15 mouse cellular contexts compared by ENCODE assay signal in the genomic region with DNA sequence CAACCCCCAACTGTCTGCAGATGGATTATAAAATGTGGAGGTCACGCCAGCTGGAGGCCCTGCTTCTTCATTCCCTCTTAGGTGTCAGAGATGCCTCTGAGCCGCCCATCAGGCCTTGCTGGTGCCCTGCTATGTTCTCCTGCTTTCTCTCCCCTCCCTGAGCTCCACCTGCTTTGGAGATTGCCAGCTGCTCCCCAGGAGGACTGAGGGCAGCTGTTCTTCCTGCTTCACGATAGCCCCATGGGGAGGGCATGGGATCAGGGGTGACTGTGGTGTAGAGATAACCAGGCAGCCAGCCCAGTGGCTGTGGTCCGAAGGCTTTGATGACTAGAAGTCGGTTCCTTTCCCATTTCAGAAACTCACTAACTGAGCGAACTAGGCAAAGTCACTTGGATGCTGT. TPM values are rescaled to one million over a fixed set of nuclear protein-coding genes. Genes with fewer than 3 reads are reported as not detected.
DNase-seq lines count a peak whose midpoint lies in the region; ATAC-seq and TF ChIP-seq lines count a peak whose summit lies in the region.
"Had no signal": no experiment of that assay in that cellular context is flagged by ENCODE, and none has a peak within 500 bp of the region (broad histone marks: within the 10 kb centered on the region; RNA-seq: fewer than 3 reads in every experiment).

No protein-coding gene starts in this region.

- no peaks in the 10 kb centered on the region for H3K27me3 ChIP-seq in heart, embryonic 11.5 days (ENCODE audit: control insufficient read depth, insufficient read depth, low read length)
- H3K27me3 ChIP-seq in MEL (ENCODE audit: control insufficient read depth in 1 of 2, insufficient read depth in 2 of 2, low read length in 2 of 2) = no peaks in the 10 kb centered on the region
- H3K27me3 ChIP-seq in intestine, embryonic 16.5 days (replicated peaks; ENCODE audit: control insufficient read depth, insufficient read depth, low read length) = no peaks in the 10 kb centered on the region

- TF ChIP-seq POLR2A in MEL (IDR thresholded peaks at IDR 0.05; ENCODE audit: control insufficient read depth in 1 of 2, insufficient read depth in 1 of 2, low read depth in 1 of 2, low read length in 2 of 2, poor library complexity in 1 of 2) = no peak; a peak in 1 of 4 replicates

- peaks cover 24% of the 10 kb centered on the region for H3K79me2 ChIP-seq in MEL (ENCODE audit: control insufficient read depth, insufficient read depth, low read length, poor library complexity)

- DNase-seq in heart, postnatal 10 days = no peak
- peak; percentile 88 for DNase-seq in MEL (ENCODE audit: low read depth, low spot score)
- no peak for DNase-seq in cerebellum, adult 18-20 months
- DNase-seq in cerebellum, postnatal 4 days (ENCODE audit: low spot score in 2 of 2) = no peak
- DNase-seq in gastrocnemius, adult 2 months = no peak
- DNase-seq: B cell, adult 2 months; heart, adult 18-20 months; right cerebral cortex, postnatal 4 days had no signal

- H3K36me3 ChIP-seq in heart, embryonic 11.5 days (ENCODE audit: control insufficient read depth, insufficient read depth, low read length) = no peaks in the 10 kb centered on the region
- peaks cover 0 to 69% of the 10 kb centered on the region in 2 experiments; a peak in 2 of 4 replicates for H3K36me3 ChIP-seq in MEL (ENCODE audit: control insufficient read depth in 1 of 2, insufficient read depth in 2 of 2, low read length in 2 of 2)
- no peaks in the 10 kb centered on the region for H3K36me3 ChIP-seq in intestine, embryonic 16.5 days (ENCODE audit: control insufficient read depth, insufficient read depth, low read length)
- H3K36me3 ChIP-seq: limb, embryonic 12.5 days; midbrain, embryonic 13.5 days; neural tube, embryonic 15.5 days had no signal

- intact Hi-C loops in heart, postnatal 10 days (cut with DNase I) = no loop called here
- intact Hi-C loops in gastrocnemius, adult 2 months (cut with DNase I) = no loop called here

- H3K4me3 ChIP-seq in heart, embryonic 11.5 days (ENCODE audit: low read depth, low read length) = 0 out of 2 replicates have a peak overlapping the region, but pooled peaks have one; percentile 14
- H3K4me3 ChIP-seq in MEL (ENCODE audit: control insufficient read depth in 1 of 2, insufficient read depth in 1 of 2, low read depth in 2 of 2, low read length in 2 of 2) = peak overlapping the region in 1 of 2 experiments; percentile 24; a peak in 1 of 4 replicates
- H3K4me3 ChIP-seq in intestine, embryonic 16.5 days (ENCODE audit: low read length) = no peak overlapping the region
- no peak overlapping the region for H3K4me3 ChIP-seq in gastrocnemius, adult 2 months
- H3K4me3 ChIP-seq: limb, embryonic 12.5 days; midbrain, embryonic 13.5 days; neural tube, embryonic 15.5 days had no signal

- no peaks in the 10 kb centered on the region for H3K9me3 ChIP-seq in heart, embryonic 11.5 days (replicated peaks; ENCODE audit: control insufficient read depth, low read length)
- H3K9me3 ChIP-seq in MEL (replicated peaks; ENCODE audit: insufficient read depth, low read length) = no peaks in the 10 kb centered on the region
- no peaks in the 10 kb centered on the region for H3K9me3 ChIP-seq in intestine, embryonic 16.5 days (ENCODE audit: control insufficient read depth, low read length)
- H3K9me3 ChIP-seq: limb, embryonic 12.5 days; midbrain, embryonic 13.5 days; neural tube, embryonic 15.5 days had no signal

- H3K4me2 ChIP-seq in heart, embryonic 11.5 days = peak overlapping the region; percentile 49
- no peak overlapping the region for H3K4me2 ChIP-seq in intestine, embryonic 16.5 days (ENCODE audit: low read depth, low read length)
- H3K4me2 ChIP-seq: limb, embryonic 12.5 days; midbrain, embryonic 13.5 days; neural tube, embryonic 15.5 days had no signal

- TF ChIP-seq CTCF in MEL (IDR thresholded peaks at IDR 0.05 in 2 of 3, conservative IDR thresholded peaks at IDR 0.05 in 1 of 3; ENCODE audit: control insufficient read depth in 1 of 3, insufficient read depth in 1 of 3, low read depth in 2 of 3, low read length in 3 of 3, poor library complexity in 1 of 3, severe bottlenecking in 1 of 3) = no peak
- TF ChIP-seq CTCF in gastrocnemius, adult 2 months (IDR thresholded peaks at IDR 0.05) = no peak

- peak; percentile 96 to 98 for TF ChIP-seq EP300 in MEL (IDR thresholded peaks at IDR 0.05; ENCODE audit: low read depth in 1 of 2, low read length in 2 of 2)

- 46% methylated on average over 6 of the region's 6 CpGs for WGBS in heart, embryonic 11.5 days (ENCODE audit: insufficient replicate concordance)
- 66% methylated on average over 6 of the region's 6 CpGs for WGBS in intestine, embryonic 16.5 days

- peaks cover 4% of the 10 kb centered on the region; the same call in 1 of the 2 replicates for H3K4me1 ChIP-seq in heart, embryonic 11.5 days (ENCODE audit: control insufficient read depth, insufficient read depth, low read length)
- H3K4me1 ChIP-seq in MEL (ENCODE audit: control insufficient read depth in 1 of 2, insufficient read depth in 2 of 2, low read length in 2 of 2) = peaks cover 57 to 75% of the 10 kb centered on the region in 2 experiments
- no peaks in the 10 kb centered on the region for H3K4me1 ChIP-seq in intestine, embryonic 16.5 days (ENCODE audit: control insufficient read depth, insufficient read depth, low read length)
- H3K4me1 ChIP-seq: limb, embryonic 12.5 days; midbrain, embryonic 13.5 days; neural tube, embryonic 15.5 days had no signal

- no peak overlapping the region for H3K9ac ChIP-seq in heart, embryonic 11.5 days (ENCODE audit: low read depth, low read length)
- H3K9ac ChIP-seq in MEL (ENCODE audit: control insufficient read depth, low read depth, low read length, poor library complexity, severe bottlenecking) = peak overlapping the region; percentile 53
- H3K9ac ChIP-seq in intestine, embryonic 16.5 days (ENCODE audit: low read depth, low read length) = no peak overlapping the region
- H3K9ac ChIP-seq: limb, embryonic 12.5 days; midbrain, embryonic 13.5 days; neural tube, embryonic 15.5 days had no signal

- ATAC-seq in heart, embryonic 11.5 days (replicated peaks; ENCODE audit: insufficient number of reproducible peaks, low FRiP score, low TSS enrichment) = peak; percentile 85
- peak; percentile 85 for ATAC-seq in intestine, embryonic 16.5 days
- peak; percentile 85 for ATAC-seq in megakaryocyte-erythroid progenitor cell, adult 5-6 weeks (replicated peaks; ENCODE audit: low FRiP score, low TSS enrichment, poor library complexity, severe bottlenecking)
- ATAC-seq: forebrain, embryonic 16.5 days; midbrain, embryonic 13.5 days had no signal

- no peak for TF ChIP-seq RAD21 in MEL (IDR thresholded peaks at IDR 0.05; ENCODE audit: low read depth, low read length)

- H3K27ac ChIP-seq in heart, embryonic 11.5 days (ENCODE audit: low read depth, low read length) = peak overlapping the region; percentile 90
- peak overlapping the region; percentile 98 for H3K27ac ChIP-seq in MEL (ENCODE audit: control insufficient read depth, low read depth, low read length)
- H3K27ac ChIP-seq in intestine, embryonic 16.5 days (ENCODE audit: low read length) = no peak overlapping the region
- H3K27ac ChIP-seq in gastrocnemius, adult 2 months = no peak overlapping the region
- H3K27ac ChIP-seq: limb, embryonic 12.5 days; midbrain, embryonic 13.5 days; neural tube, embryonic 15.5 days had no signal

TF ChIP-seq in MEL, 35 proteins besides CTCF, POLR2A, EP300 and RAD21 (continues in another document):
- TF ChIP-seq MYB (IDR thresholded peaks at IDR 0.05; ENCODE audit: low read depth, low read length) (peak; percentile 57), GABPA (IDR thresholded peaks at IDR 0.05; ENCODE audit: low read depth, low read length) (no peak), BHLHE40 (IDR thresholded peaks at IDR 0.05; ENCODE audit: borderline replicate concordance, low read depth, low read length) (peak; percentile 70; the same call in 1 of the 2 replicates), ETS1 (IDR thresholded peaks at IDR 0.05; ENCODE audit: low read depth, low read length) (peak; percentile 97), ZC3H11A (IDR thresholded peaks at IDR 0.05; ENCODE audit: low read depth, low read length) (no peak), TAL1 (IDR thresholded peaks at IDR 0.05; ENCODE audit: low read length) (peak; percentile 100), USF2 (IDR thresholded peaks at IDR 0.05; ENCODE audit: borderline replicate concordance in 1 of 2, insufficient read depth in 1 of 2, low read depth in 1 of 2, low read length in 2 of 2) (no peak), CHD2 (IDR thresholded peaks at IDR 0.05; ENCODE audit: low read length) (no peak), UBTF (IDR thresholded peaks at IDR 0.05; ENCODE audit: borderline replicate concordance, insufficient read depth, low read depth, low read length) (no peak), MAFK (IDR thresholded peaks at IDR 0.05; ENCODE audit: borderline replicate concordance, low read depth, low read length) (peak; percentile 45; the same call in 1 of the 2 replicates), POLR2AphosphoS2 (IDR thresholded peaks at IDR 0.05; ENCODE audit: low read length) (peak; percentile 40; the same call in 1 of the 2 replicates), GATA1 (IDR thresholded peaks at IDR 0.05; ENCODE audit: low read depth, low read length) (peak; percentile 94)

RNA-seq across cellular contexts. Expression of a gene that starts 7.0 kb away (rescaled TPM):
- 11.9 and 12.1 TPM in 2 replicates for polyA plus RNA-seq in heart, embryonic 11.5 days (2014; fragmentation: Nextera tagmentation; extraction: Ambion mirVana)
- total RNA-seq in heart, postnatal 10 days (2021) = 1 to 10 TPM in 1 of 2 experiments, under 1 TPM in 1; 0.82 to 1.1 TPM
- total RNA-seq in MEL (2012; rRNA removed) = 20.6 and 41.7 TPM in 2 replicates
- 10 to 100 TPM in 1 of 2 experiments, not detected in 1; 64.5 TPM for polyA plus RNA-seq in MEL (2012; ENCODE audit: insufficient read depth in 1 of 2, insufficient read length in 2 of 2, low read depth in 1 of 2, low replicate concordance in 2 of 2, missing spikeins in 1 of 2)
- 0.98 and 2.6 TPM in 2 replicates for polyA plus RNA-seq in intestine, embryonic 16.5 days (2015; fragmentation: Nextera tagmentation; extraction: Ambion mirVana)
- 88.1 and 106 TPM in 2 replicates for total RNA-seq in megakaryocyte-erythroid progenitor cell, adult 5-6 weeks (2014; fragmentation: Nextera tagmentation)
- total RNA-seq in megakaryocyte-erythroid progenitor cell, adult 5-6 weeks (2017) = 36.2 and 60.3 TPM in 2 replicates
- total RNA-seq in gastrocnemius, adult 2 months (2021) = 1 to 10 TPM; 1.9 to 2.8 TPM

RNA-seq across cellular contexts. Expression of a gene that starts 34.3 kb away (rescaled TPM):
- polyA plus RNA-seq in heart, embryonic 11.5 days (2014; fragmentation: Nextera tagmentation; extraction: Ambion mirVana) = 21.8 and 22.4 TPM in 2 replicates
- total RNA-seq in heart, postnatal 10 days (2021) = 10 to 100 TPM; 24.2 to 27.3 TPM
- total RNA-seq in MEL (2012; rRNA removed) = 52.0 and 62.6 TPM in 2 replicates
- polyA plus RNA-seq in MEL (2012; ENCODE audit: insufficient read depth in 1 of 2, insufficient read length in 2 of 2, low read depth in 1 of 2, low replicate concordance in 2 of 2, missing spikeins in 1 of 2) = 10 to 100 TPM in 1 of 2 experiments, not detected in 1; 83.7 TPM
- 18.8 and 18.9 TPM in 2 replicates for polyA plus RNA-seq in intestine, embryonic 16.5 days (2015; fragmentation: Nextera tagmentation; extraction: Ambion mirVana)
- total RNA-seq in megakaryocyte-erythroid progenitor cell, adult 5-6 weeks (2014; fragmentation: Nextera tagmentation) = 27.5 and 34.8 TPM in 2 replicates
- 24.0 and 31.1 TPM in 2 replicates for total RNA-seq in megakaryocyte-erythroid progenitor cell, adult 5-6 weeks (2017)
- 1 to 10 TPM; 2.8 to 5.0 TPM for total RNA-seq in gastrocnemius, adult 2 months (2021)

Comparison
In these comparisons a context has a peak if more than half of its experiments do, and no peak if none do; other contexts are left out.
1. H3K27ac ChIP-seq: peak in heart, embryonic 11.5 days (single experiment) and MEL (single experiment); none in intestine, embryonic 16.5 days (single experiment) and gastrocnemius, adult 2 months (single experiment).
2. Peak in every context shown above with its lines, with median percentiles within 50 percentile points of each other: ATAC-seq.